ENCODE assay signal across 18 mouse cellular contexts in the genomic region with DNA sequence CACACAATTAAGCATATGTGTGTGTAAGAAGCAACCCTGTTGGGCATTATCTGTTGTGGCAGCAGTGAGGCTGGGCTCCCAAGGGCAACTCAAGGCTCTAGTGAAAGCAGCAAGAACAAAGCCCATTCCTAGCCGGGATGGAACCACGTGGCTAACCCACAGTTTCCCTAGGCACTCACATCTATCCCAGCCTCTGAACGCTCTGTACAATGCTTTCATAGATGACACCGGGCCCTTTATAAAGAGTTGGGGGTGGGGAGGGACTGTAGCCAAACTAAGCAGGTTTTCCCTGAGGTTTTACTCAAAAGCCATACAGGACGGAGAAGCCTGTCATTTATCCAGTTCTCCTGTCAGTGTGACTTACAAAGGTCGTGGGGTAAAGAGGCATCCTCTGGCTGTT.
A peak's percentile ranks its signal among the peaks of the same experiment; 100 is the strongest.
DNase-seq lines count a peak whose midpoint lies in the region; ATAC-seq lines count a peak whose summit lies in the region.
"Had no signal": no experiment of that assay in that cellular context is flagged by ENCODE, and none has a peak within 500 bp of the region (broad histone marks: within the 10 kb centered on the region; RNA-seq: fewer than 3 reads in every experiment).

No protein-coding gene starts in this region.

- peak; percentile 76; the same call in 1 of the 2 replicates for ATAC-seq in embryonic facial prominence, embryonic 11.5 days (replicated peaks; ENCODE audit: insufficient number of reproducible peaks, low FRiP score, low TSS enrichment, low read depth)
- peak; percentile 41; the same call in 1 of the 2 replicates for ATAC-seq in forebrain, embryonic 15.5 days (replicated peaks)
- peak; percentile 58 for ATAC-seq in hindbrain, embryonic 16.5 days
- ATAC-seq in neural tube, embryonic 13.5 days (ENCODE audit: low read depth) = peak; percentile 71

- no peaks in the 10 kb centered on the region for H3K9me3 ChIP-seq in embryonic facial prominence, embryonic 11.5 days (replicated peaks; ENCODE audit: control insufficient read depth, low read length)
- no peaks in the 10 kb centered on the region for H3K9me3 ChIP-seq in embryonic facial prominence, embryonic 10.5 days
- no peaks in the 10 kb centered on the region for H3K9me3 ChIP-seq in forebrain, embryonic 15.5 days
- H3K9me3 ChIP-seq in hindbrain, embryonic 16.5 days (ENCODE audit: control insufficient read depth, low read length) = no peaks in the 10 kb centered on the region
- H3K9me3 ChIP-seq in neural tube, embryonic 13.5 days = no peaks in the 10 kb centered on the region
- H3K9me3 ChIP-seq: kidney, embryonic 15.5 days had no signal

- WGBS in embryonic facial prominence, embryonic 11.5 days = 29% methylated on average over 6 of the region's 6 CpGs
- WGBS in embryonic facial prominence, embryonic 10.5 days = 38% methylated on average over 6 of the region's 6 CpGs
- 15% methylated on average over 6 of the region's 6 CpGs for WGBS in forebrain, embryonic 15.5 days
- 5% methylated on average over 6 of the region's 6 CpGs for WGBS in hindbrain, embryonic 16.5 days
- WGBS in neural tube, embryonic 13.5 days = 13% methylated on average over 6 of the region's 6 CpGs

- H3K27ac ChIP-seq in embryonic facial prominence, embryonic 11.5 days (replicated peaks; ENCODE audit: low read depth, low read length) = no peak overlapping the region
- H3K27ac ChIP-seq in embryonic facial prominence, embryonic 10.5 days (replicated peaks) = no peak overlapping the region
- peak overlapping the region; percentile 46 for H3K27ac ChIP-seq in forebrain, embryonic 15.5 days (replicated peaks)
- H3K27ac ChIP-seq in hindbrain, embryonic 16.5 days (ENCODE audit: low read depth, low read length) = no peak overlapping the region
- peak overlapping the region; percentile 70 for H3K27ac ChIP-seq in neural tube, embryonic 13.5 days (replicated peaks)
- H3K27ac ChIP-seq: gastrocnemius, adult 2 months; kidney, embryonic 15.5 days; layer of hippocampus, adult 2 months had no signal

- no peak for DNase-seq in embryonic facial prominence, embryonic 11.5 days (ENCODE audit: low spot score)
- DNase-seq in embryonic facial prominence, embryonic 10.5 days (ENCODE audit: low spot score) = no peak
- no peak for DNase-seq in lung, postnatal 10 days
- DNase-seq in left cerebral cortex, adult 11 months (ENCODE audit: low spot score) = no peak
- no peak for DNase-seq in adrenal gland, postnatal 14 days
- DNase-seq: adrenal gland, postnatal 36 days; cerebellum, postnatal 14 days; gastrocnemius, adult 2 months; heart, postnatal 10 days; lung, embryonic 14.5 days; thymus, postnatal 36 days had no signal

- no peak overlapping the region for H3K4me2 ChIP-seq in embryonic facial prominence, embryonic 11.5 days (ENCODE audit: low read depth, low read length)
- no peak overlapping the region for H3K4me2 ChIP-seq in forebrain, embryonic 15.5 days (replicated peaks)
- no peak overlapping the region for H3K4me2 ChIP-seq in hindbrain, embryonic 16.5 days (ENCODE audit: low read length)
- no peak overlapping the region for H3K4me2 ChIP-seq in neural tube, embryonic 13.5 days
- H3K4me2 ChIP-seq: kidney, embryonic 15.5 days; liver, embryonic 11.5 days; lung, embryonic 14.5 days had no signal

- no peak overlapping the region for H3K4me3 ChIP-seq in embryonic facial prominence, embryonic 11.5 days (ENCODE audit: low read depth, low read length)
- no peak overlapping the region for H3K4me3 ChIP-seq in embryonic facial prominence, embryonic 10.5 days
- H3K4me3 ChIP-seq in forebrain, embryonic 15.5 days = no peak overlapping the region
- no peak overlapping the region for H3K4me3 ChIP-seq in hindbrain, embryonic 16.5 days (ENCODE audit: low read length)
- H3K4me3 ChIP-seq in neural tube, embryonic 13.5 days = no peak overlapping the region
- H3K4me3 ChIP-seq: gastrocnemius, adult 2 months; kidney, embryonic 15.5 days; layer of hippocampus, adult 2 months; myocyte had no signal

- H3K4me1 ChIP-seq in embryonic facial prominence, embryonic 11.5 days (ENCODE audit: control insufficient read depth, insufficient read depth, low read length) = peaks cover 4% of the 10 kb centered on the region; the same call in 1 of the 2 replicates
- H3K4me1 ChIP-seq in embryonic facial prominence, embryonic 10.5 days = peaks cover 24% of the 10 kb centered on the region
- H3K4me1 ChIP-seq in forebrain, embryonic 15.5 days = peaks cover 30% of the 10 kb centered on the region
- peaks cover 8% of the 10 kb centered on the region for H3K4me1 ChIP-seq in hindbrain, embryonic 16.5 days (ENCODE audit: control insufficient read depth, insufficient read depth, low read depth, low read length)
- H3K4me1 ChIP-seq in neural tube, embryonic 13.5 days (replicated peaks) = peaks cover 63% of the 10 kb centered on the region
- H3K4me1 ChIP-seq: kidney, embryonic 15.5 days had no signal

- H3K27me3 ChIP-seq in embryonic facial prominence, embryonic 11.5 days (ENCODE audit: control insufficient read depth, insufficient read depth, low read length) = no peaks in the 10 kb centered on the region
- H3K27me3 ChIP-seq in embryonic facial prominence, embryonic 10.5 days (replicated peaks; ENCODE audit: low read depth, poor library complexity, severe bottlenecking) = no peaks in the 10 kb centered on the region
- no peaks in the 10 kb centered on the region for H3K27me3 ChIP-seq in forebrain, embryonic 15.5 days
- H3K27me3 ChIP-seq in hindbrain, embryonic 16.5 days (replicated peaks; ENCODE audit: control insufficient read depth, insufficient read depth, low read length) = no peaks in the 10 kb centered on the region
- H3K27me3 ChIP-seq in neural tube, embryonic 13.5 days = no peaks in the 10 kb centered on the region
- H3K27me3 ChIP-seq: kidney, embryonic 15.5 days had no signal

- no peaks in the 10 kb centered on the region for H3K36me3 ChIP-seq in embryonic facial prominence, embryonic 11.5 days (replicated peaks; ENCODE audit: control insufficient read depth, insufficient read depth, low read depth, low read length)
- no peaks in the 10 kb centered on the region for H3K36me3 ChIP-seq in embryonic facial prominence, embryonic 10.5 days (replicated peaks)
- no peaks in the 10 kb centered on the region for H3K36me3 ChIP-seq in forebrain, embryonic 15.5 days
- H3K36me3 ChIP-seq in hindbrain, embryonic 16.5 days (ENCODE audit: control insufficient read depth, insufficient read depth, low read length) = no peaks in the 10 kb centered on the region
- H3K36me3 ChIP-seq in neural tube, embryonic 13.5 days = no peaks in the 10 kb centered on the region
- H3K36me3 ChIP-seq: kidney, embryonic 15.5 days had no signal

- no peak overlapping the region for H3K9ac ChIP-seq in embryonic facial prominence, embryonic 11.5 days (replicated peaks; ENCODE audit: low read length)
- H3K9ac ChIP-seq in forebrain, embryonic 15.5 days (replicated peaks) = no peak overlapping the region
- no peak overlapping the region for H3K9ac ChIP-seq in hindbrain, embryonic 16.5 days (ENCODE audit: low read depth, low read length)
- 0 out of 2 replicates have a peak overlapping the region, but pooled peaks have one; percentile 31 for H3K9ac ChIP-seq in neural tube, embryonic 13.5 days
- H3K9ac ChIP-seq: kidney, embryonic 15.5 days; lung, embryonic 14.5 days had no signal

Comparison
In these comparisons a context has a peak if more than half of its experiments do, and no peak if none do; other contexts are left out.
1. H3K27ac ChIP-seq: peak in forebrain, embryonic 15.5 days (single experiment) and neural tube, embryonic 13.5 days (single experiment); none in embryonic facial prominence, embryonic 11.5 days (single experiment), embryonic facial prominence, embryonic 10.5 days (single experiment) and hindbrain, embryonic 16.5 days (single experiment).
2. Peak in every context shown above with its lines, with median percentiles within 50 percentile points of each other: ATAC-seq.